Mouse (Mus musculus): ENCODE measurements around the gene Ctnna3. TPM values are rescaled to one million over a fixed set of nuclear protein-coding genes. Genes with fewer than 3 reads are reported as not detected.
A peak's percentile ranks its signal among the peaks of the same experiment; 100 is the strongest.

The Ctnna3 gene
- total RNA-seq, 2 experiments from 2014 or later, result 1.8 to 2.0 TPM

DNA sequence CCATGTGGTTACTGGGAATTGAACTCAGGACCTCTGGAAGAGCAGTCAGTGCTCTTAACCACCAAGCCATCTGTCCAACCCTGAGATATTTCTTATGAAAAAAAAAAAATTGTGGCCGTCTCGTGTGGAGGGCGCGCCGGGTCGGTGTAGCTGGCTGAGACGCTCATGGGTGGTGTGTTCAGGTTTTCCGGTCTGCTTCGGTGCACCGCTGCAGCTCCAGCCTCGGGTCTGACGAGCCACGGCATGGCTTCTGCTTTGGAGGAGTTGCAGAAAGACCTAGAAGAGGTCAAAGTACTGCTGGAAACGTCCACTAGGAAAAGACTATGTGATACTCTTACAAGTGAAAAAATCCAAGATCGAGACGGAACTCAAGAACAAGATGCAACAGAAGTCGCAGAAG lies 17.1 kb upstream of the Ctnna3 start:
- no peak overlapping the region for H3K27ac ChIP-seq
- H3K4me3 ChIP-seq, result no peak overlapping the region
- DNase-seq (ENCODE audit: low spot score in 2 of 2), result no peak
- no peak for TF ChIP-seq CTCF (conservative IDR thresholded peaks at IDR 0.05)

DNA sequence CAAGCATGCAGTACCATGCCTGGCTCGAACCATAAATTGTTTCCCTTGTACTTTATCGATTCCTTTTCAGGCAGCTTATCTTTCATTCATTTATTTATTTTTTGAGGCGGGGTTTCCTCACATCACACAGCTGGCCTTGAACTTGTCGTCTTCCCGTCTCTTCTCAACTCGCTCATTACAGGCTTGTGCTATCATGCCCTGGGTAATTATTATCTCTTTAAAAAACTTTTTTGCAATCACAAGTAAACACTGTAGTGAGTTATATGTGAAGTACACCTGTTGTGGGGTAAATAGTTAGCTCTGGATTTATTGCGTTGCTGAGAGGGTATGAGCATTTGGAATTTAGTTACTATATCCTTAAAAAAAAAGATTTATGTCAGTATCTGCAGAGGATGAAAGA lies 14.6 kb upstream of the Ctnna3 start:
- Histone ChIP-seq H3K4me3 (no peak overlapping the region), H3K27ac (no peak overlapping the region)
- TF ChIP-seq CTCF (conservative IDR thresholded peaks at IDR 0.05), result no peak
- DNase-seq (ENCODE audit: low spot score in 2 of 2), result no peak

DNA sequence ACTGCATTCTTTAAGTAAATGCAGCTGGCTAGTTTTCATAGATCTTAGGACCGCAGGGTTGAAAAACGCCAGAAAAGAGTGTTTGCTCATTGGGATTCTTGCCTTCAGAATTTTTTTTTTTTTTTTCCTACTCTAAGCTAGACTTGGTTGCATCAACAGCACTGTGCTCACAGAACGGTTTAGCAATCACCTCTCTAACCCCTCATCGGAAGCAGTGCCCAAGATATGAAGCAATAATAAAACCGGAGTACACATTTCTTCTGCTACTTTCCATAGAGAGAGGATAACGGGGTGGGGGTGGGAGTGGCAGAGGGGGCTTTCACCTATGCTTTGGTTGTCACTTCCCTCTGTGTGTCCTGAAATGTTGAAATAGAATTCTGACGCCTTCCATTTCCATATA lies 14.0 kb upstream of the Ctnna3 start:
- no peak for TF ChIP-seq CTCF (conservative IDR thresholded peaks at IDR 0.05)
- no peak overlapping the region for H3K27ac ChIP-seq
- DNase-seq (ENCODE audit: low spot score in 2 of 2), result no peak
- H3K4me3 ChIP-seq, result no peak overlapping the region

DNA sequence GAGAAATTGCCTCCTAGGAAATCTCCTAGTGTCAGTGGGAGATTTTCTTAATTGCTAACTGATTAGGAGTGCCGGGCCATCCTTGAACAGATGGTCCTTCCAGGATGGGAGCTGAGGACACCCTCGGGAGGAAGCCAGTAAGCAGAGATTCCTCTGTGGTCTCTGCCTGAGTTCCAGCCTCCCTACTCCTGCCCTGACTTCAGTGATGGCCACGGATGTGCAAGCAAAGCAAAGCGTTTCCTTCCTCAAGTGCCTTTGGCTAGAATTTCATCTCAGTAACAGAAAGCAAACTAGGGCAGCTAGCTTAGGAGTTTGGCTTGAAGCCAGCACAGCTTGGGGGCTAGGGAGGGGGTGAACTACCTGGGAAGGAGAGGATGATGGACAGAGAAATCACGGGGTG lies 12.8 kb upstream of the Ctnna3 start:
- H3K4me3 ChIP-seq, result no peak overlapping the region
- no peak for DNase-seq (ENCODE audit: low spot score in 2 of 2)
- H3K27ac ChIP-seq, result no peak overlapping the region
- TF ChIP-seq CTCF (conservative IDR thresholded peaks at IDR 0.05), result no peak

DNA sequence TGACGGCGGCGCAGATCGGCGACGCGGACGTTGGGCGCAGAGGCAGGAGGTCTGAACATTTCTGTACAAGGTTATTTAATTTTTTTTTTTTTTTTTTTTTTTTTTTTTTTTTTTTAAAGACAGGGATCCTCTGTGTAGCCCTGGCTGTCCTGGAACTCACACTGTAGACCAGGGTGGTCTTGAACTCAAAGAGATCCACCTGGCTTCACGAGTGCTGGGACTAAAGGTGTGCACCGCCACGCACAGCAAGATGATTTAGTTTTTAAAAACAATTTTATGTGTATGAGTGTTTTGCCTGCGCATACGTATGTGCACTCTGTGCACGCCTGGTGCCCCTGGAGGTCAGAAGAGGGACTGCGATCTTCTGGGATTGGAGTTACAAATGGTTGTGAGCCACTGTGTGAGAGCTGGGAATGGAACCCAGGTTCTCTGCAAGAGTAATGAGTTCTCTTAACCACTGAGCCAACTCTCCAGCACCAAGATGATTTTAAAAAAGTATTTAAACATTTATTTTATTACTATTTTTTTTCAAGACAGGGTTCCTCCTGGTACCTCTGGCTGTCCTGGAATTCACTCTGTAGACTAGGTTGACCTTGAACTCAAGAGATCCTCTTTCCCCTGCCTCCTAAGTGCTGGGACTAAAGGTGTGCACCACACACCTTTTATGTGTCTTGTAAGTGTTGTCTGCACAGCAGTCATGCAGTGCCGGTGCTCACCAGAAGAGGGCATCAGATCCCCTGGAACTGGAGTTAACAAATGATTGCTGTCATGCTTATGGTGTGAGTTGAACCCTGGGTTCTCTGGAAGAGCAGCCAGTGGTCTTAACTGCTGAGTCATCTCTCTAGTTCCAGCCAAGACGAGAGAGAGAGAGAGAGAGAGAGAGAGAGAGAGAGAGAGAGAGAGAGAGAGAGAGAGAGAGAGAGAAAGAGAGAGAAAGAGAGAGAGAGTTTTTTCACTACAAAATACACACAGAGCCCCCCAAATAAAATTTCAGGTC lies 7.9 kb upstream of the Ctnna3 start, which contains the start of gene Gm7075:
Gene Gm7075, minus strand, starts transcription at position 51 of the 997 bp plus-strand sequence.
- no peak within 1 kb of the TSS for H3K4me3 ChIP-seq
- TF ChIP-seq CTCF (conservative IDR thresholded peaks at IDR 0.05), result peak; percentile 70
- H3K27ac ChIP-seq, result no peak within 1 kb of the TSS
- peak in 1 of 2 experiments; percentile 34 for DNase-seq (ENCODE audit: low spot score in 2 of 2)

DNA sequence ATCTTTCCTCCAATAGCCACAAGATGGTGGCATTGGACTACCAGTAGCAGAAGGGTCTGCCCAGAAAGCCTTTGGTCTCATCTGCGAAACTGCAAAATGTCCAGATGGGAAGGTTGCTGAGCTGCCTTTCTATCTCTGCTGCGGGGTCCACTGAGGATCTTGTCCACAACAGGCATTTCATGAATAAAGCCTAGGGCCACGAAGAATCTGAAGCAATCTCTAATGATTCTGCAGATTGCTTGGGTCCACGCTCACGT lies 7.2 kb upstream of the Ctnna3 start:
- H3K27ac ChIP-seq, result no peak overlapping the region
- DNase-seq (ENCODE audit: low spot score in 2 of 2), result no peak
- TF ChIP-seq CTCF (conservative IDR thresholded peaks at IDR 0.05), result no peak
- no peak overlapping the region for H3K4me3 ChIP-seq

DNA sequence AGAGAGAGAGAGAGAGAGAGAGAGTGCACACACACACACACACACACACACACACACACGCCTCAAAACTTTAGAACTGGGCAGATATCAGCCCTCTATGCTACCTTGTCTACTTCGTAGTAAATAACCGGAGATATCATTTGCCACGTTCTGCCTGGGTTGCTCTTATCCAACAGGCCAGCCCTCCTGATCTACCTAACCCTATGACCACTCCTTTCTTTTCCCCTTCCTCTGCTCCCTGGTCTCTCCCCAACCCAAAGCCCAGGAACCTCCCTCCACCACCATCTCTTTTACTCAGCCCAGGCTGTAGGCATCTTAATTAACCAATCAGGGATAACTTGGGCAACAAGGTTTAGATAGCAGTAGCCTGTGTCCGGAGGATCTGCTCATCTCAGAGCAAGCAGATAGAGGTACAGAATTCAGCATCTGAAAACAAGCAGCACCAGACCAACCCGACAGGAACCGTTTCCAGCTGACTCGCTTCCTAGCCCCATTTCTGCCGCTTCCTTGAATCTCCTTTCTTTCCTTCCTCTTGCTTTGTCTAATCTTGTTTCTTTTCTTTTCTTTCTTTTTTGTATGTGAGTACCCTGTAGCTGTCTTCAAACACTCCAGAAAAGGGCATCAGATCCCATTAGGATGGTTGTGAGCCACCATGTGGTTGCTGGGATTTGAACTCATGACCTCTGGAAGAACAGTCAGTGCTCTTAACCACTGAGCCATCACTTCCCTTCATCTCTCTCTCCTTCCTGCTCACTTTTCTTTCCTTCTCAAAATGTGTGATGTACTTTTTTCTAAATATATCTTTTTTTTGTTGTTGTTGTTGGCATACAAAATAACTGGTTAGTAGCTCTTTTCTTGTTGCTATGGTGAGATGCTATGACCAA lies 6.1 kb upstream of the Ctnna3 start:
- TF ChIP-seq CTCF (conservative IDR thresholded peaks at IDR 0.05), result no peak
- DNase-seq (ENCODE audit: low spot score in 2 of 2), result no peak
- Histone ChIP-seq H3K27ac (no peak overlapping the region), H3K4me3 (no peak overlapping the region)

DNA sequence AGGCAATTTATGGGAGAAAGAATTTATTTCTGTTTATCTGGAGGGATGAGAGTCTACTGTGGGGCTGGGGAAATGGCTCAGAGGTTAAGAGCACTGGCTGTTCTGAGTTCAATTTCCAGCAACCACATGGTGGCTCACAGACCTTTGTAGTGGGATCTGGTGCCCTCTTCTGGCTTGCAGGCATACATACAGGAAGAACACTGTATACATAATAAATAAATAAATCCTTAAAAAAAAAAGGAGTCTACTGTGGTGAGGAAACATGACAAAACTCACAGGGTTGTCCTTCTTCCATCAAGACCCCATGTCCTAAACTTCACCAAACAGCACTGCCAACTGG lies 5.5 kb upstream of the Ctnna3 start:
- Histone ChIP-seq H3K4me3 (no peak overlapping the region), H3K27ac (no peak overlapping the region)
- peak; percentile 76 for TF ChIP-seq CTCF (conservative IDR thresholded peaks at IDR 0.05)
- DNase-seq (ENCODE audit: low spot score in 2 of 2), result peak; percentile 25 to 42

DNA sequence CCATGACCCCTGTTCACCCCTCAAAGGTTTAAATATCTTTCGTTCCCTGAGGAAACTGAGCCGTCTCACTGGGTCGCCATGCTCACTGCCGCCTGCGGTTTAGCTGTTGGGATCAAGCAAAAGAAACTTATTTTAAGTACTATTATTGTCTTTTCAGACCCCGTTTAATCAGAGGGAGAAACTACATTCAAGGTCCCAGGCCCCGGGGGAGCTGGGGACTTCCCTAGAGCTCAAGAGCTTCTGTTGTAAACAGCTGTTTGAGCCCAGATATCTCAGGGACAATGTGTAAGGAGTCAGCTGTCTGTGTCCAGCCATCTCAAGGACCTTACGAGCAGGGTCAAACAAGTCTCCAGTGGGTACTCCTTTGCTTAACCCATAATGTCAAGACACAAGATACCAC lies 2.8 kb upstream of the Ctnna3 start:
- DNase-seq (ENCODE audit: low spot score in 2 of 2), result no peak
- TF ChIP-seq CTCF (conservative IDR thresholded peaks at IDR 0.05), result no peak
- Histone ChIP-seq H3K4me3 (no peak overlapping the region), H3K27ac (no peak overlapping the region)

DNA sequence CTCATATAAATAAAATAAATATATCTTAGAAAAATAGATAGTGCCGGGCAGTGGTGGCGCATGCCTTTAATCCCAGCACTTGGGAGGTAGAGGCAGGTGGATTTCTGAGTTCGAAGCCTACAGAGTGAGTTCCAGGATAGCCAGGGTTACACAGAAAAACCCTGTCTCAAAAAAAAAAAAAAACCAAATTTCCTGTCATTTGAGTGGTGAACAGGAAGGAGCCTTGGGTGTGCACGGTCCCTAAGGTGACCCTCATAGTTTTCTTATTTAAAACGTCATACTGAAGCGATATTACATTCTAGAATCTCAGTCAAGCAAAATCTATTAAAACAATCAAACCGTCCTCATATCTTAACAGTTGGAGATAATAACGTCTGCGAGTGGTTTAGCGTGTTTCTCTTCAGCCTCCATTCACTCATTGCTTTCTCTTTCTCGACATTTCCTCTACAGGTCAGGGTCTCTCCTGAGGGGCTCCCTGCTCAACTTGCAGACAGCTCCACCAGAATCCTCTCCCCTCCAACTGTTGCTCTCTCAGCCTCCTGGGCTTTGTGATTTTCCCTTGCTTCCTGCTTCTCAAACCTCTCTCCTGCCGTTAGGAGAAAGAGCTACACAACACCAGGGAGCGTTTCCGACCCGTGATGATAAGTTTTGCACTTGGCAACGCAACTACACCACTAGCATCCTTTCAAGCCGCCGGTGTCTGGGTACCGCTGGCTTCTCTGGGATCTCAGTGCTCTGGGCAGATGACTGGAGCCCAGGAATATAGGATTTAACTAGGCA lies 1.5 kb upstream of the Ctnna3 start:
- Histone ChIP-seq H3K27ac (no peak overlapping the region), H3K4me3 (peak overlapping the region; percentile 97)
- peak; percentile 21 to 31 for DNase-seq (ENCODE audit: low spot score in 2 of 2)
- TF ChIP-seq CTCF (conservative IDR thresholded peaks at IDR 0.05), result peak; percentile 17; the same call in 1 of the 2 replicates

DNA sequence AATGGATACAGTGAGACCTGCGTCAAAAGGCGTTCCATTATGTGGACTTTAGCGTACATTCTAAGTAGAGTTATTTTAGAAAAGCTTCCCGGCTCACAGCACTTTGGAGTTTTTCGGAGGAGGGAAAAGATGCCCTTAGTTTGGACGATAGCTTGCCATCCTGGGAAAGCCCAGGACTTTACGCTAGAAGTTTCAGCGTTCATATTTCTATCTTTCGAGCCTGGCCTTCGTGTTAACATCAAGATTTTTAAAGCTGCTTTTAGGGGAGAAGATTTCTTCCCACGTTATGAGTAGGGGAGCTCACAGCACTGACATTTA lies 916 bp upstream of the Ctnna3 start:
- DNase-seq (ENCODE audit: low spot score in 2 of 2), result no peak
- H3K27ac ChIP-seq, result no peak overlapping the region
- TF ChIP-seq CTCF (conservative IDR thresholded peaks at IDR 0.05), result no peak
- H3K4me3 ChIP-seq, result peak overlapping the region; percentile 97

DNA sequence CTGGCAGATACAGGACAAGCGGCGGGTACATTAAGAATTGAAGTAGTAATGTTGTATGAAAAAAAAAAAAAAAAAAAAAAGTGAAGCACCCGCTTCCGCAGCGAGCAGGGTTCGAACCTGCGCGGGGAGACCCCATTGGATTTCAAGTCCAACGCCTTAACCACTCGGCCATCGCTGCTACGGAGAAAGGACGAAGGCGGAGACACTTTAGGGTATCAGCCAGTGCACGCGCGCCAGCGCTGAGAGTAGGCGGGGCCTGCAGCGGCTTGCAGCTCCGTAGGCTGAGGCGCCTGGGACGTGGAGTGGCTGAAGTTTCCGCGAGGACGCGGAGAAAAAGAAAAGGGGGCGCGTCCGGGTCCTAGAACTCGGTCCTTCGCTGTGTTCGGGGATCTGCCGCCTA lies 518 bp upstream of the Ctnna3 start:
- H3K4me3 ChIP-seq, result peak overlapping the region; percentile 97
- DNase-seq (ENCODE audit: low spot score in 2 of 2), result peak; percentile 97 to 100
- peak overlapping the region; percentile 63 for H3K27ac ChIP-seq
- no peak for TF ChIP-seq CTCF (conservative IDR thresholded peaks at IDR 0.05)

DNA sequence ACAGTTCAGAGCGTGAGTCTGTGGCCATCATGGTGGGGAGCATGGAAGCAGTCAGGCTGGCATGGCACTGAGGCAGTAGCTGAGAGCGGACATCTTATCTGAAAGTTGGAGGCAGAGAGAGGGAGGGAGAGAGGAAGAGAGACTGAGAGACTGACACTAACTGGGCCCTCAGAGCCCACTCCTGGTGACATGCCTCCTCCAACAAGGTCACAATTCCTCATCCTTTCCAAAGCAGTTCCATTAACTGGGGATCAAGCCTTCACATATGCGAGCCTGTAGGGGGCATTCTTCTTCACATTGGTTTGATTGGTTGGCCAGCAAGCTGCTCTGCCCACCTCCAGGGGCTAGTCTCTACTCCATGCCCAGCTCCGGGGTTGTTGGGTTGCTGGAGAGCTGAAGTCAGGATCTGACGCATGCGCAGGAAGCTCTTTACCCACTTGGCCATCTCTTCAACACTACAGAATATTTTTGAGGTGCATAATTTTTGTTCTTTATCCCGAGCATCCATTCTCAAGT lies 1.4 kb downstream of the Ctnna3 start:
- Histone ChIP-seq H3K27ac (no peak overlapping the region), H3K4me3 (no peak overlapping the region)
- TF ChIP-seq CTCF (conservative IDR thresholded peaks at IDR 0.05), result no peak; the same call in 1 of the 2 replicates
- DNase-seq (ENCODE audit: low spot score in 2 of 2), result no peak
